Mouse (Mus musculus) E14TG2a.4 (cell line): ENCODE data around the gene Tanc2.

Experiments used
- CTCF ChIP-seq: conservative IDR thresholded peaks from 2 replicates; pipeline ENCODE4 v1.5.1; 2014; ENCODE audit warnings: low read length
- NANOG ChIP-seq: IDR thresholded peaks from 2 replicates; pipeline ENCODE4 v1.6.1; 2014; ENCODE audit warnings: borderline replicate concordance, low read length, mixed read lengths
- POU5F1 ChIP-seq: IDR thresholded peaks from 2 replicates; pipeline ENCODE4 v1.6.1; 2014; ENCODE audit warnings: low read length, borderline replicate concordance

DNA sequence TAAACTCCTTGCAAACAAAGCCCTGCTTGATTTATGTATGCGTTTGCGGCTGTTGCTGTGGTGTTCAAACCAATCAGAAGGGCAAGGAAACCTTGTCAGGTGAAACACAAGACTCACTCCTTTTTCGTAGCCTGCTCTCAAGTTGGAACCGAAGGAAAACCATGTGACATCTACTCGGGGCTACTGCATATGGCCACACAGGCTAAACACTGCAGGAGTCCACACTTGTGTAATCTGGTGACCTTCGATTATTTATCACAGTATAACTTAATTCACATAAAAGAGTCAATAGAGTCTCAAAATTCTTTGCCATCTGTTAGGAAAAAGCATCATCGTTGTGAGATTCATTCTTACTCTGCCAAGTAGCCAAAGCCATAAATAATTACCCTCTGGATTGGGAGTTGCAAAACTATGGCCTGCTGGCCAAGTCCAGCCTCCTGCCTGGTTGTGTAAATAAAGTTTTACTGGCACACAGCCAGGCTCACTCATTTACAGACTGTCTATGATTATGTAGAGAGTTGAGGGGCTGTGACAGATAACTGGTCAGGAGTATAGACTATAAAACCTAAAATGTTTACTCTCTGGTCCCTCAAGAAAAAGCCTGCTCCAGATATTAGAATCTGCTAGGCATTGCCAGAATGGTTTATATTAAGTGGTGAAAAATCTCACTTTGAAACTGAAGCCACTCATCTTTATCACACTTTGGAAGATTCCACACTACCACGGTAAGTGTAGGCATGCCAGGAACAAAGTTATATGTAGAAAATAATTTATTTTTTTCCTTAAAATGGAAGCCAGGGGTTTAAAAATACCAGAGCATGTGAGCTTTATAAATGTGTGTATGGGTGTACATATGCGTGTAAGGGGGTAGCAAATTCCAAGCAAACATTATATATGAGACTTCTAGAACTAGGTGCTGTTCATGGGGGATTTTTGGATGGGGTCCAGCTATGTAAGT, 40.3 kb upstream of the Tanc2 start:
- TF ChIP-seq CTCF (no peak), POU5F1 (no peak), NANOG (no peak)
